Mouse (Mus musculus) heart, embryonic 15.5 days (tissue): ENCODE data around the gene Fgf22. TPM values are rescaled to one million over a fixed set of nuclear protein-coding genes. Genes with fewer than 3 reads are reported as not detected.

ENCODE experiments used
- ATAC-seq: fragments of 200-750 bp; cut with Nextera tagmentation; replicated peaks from 2 replicates; pipeline ENCODE4 v1.8.0; 2017; ENCODE audit warnings: low read depth, moderate TSS enrichment; ENCODE audit not compliant: insufficient number of reproducible peaks, insufficient read depth, low FRiP score
- H3K27ac ChIP-seq: fragments of 300-500 bp; sonication (generic); 2 replicates; pipeline ENCODE4 v1.5.1; 2015; ENCODE audit warnings: mild to moderate bottlenecking, inconsistent platforms
- H3K27me3 ChIP-seq: fragments of 300-500 bp; sonication (generic); 2 replicates; pipeline ENCODE4 v1.6.1; 2015; ENCODE audit warnings: inconsistent platforms
- H3K36me3 ChIP-seq: fragments of 300-500 bp; sonication (generic); 2 replicates; pipeline ENCODE4 v1.6.1; 2015; ENCODE audit warnings: mild to moderate bottlenecking, inconsistent platforms
- H3K4me1 ChIP-seq: fragments of 300-500 bp; sonication (generic); replicated peaks from 2 replicates; pipeline ENCODE4 v1.6.1; 2015; ENCODE audit warnings: inconsistent platforms
- H3K4me2 ChIP-seq: fragments of 300-500 bp; sonication (generic); 2 replicates; pipeline ENCODE4 v1.6.1; 2015; ENCODE audit warnings: inconsistent platforms, mild to moderate bottlenecking, moderate library complexity
- H3K4me3 ChIP-seq: fragments of 300-500 bp; sonication (generic); 2 replicates; pipeline ENCODE4 v1.5.1; 2015; ENCODE audit warnings: mild to moderate bottlenecking, inconsistent platforms
- H3K9ac ChIP-seq: fragments of 300-500 bp; sonication (generic); 2 replicates; pipeline ENCODE4 v1.6.1; 2015; ENCODE audit warnings: mild to moderate bottlenecking, inconsistent platforms
- H3K9me3 ChIP-seq: fragments of 300-500 bp; sonication (generic); replicated peaks from 2 replicates; pipeline ENCODE4 v1.6.1; 2016; ENCODE audit warnings: inconsistent platforms
- WGBS: fragments of 180-500 bp; shearing (Covaris S2); methylation state at CpG from one replicate; pipeline ENCODE4 v1.1.7; 2015; ENCODE audit warnings: mixed read lengths; 5-methylcytosine and 5-hydroxymethylcytosine counted together
- polyA plus RNA-seq: library from polyadenylated mRNA; unstranded; fragments of >200 nt; fragmentation: Nextera tagmentation; extraction: Ambion mirVana; gene quantifications from 2 replicates; pipeline ENCODE4 v1.2.1, GENCODE M21; 2015

The Fgf22 gene
- polyA plus RNA-seq, 1 experiment from 2014 or later: 0.06 TPM

GRCm38 (mm10) chr10:79807826-79808225, 53.0 kb downstream of the Fgf22 start:
- H3K27ac ChIP-seq: peak overlapping the region; percentile 74
- H3K4me3 ChIP-seq: peak overlapping the region; percentile 12; the same call in 1 of the 2 replicates
- no peaks in the 10 kb centered on the region for H3K9me3 ChIP-seq
- 53% methylated on average over 11 of the region's 11 CpGs for WGBS
- peak overlapping the region; percentile 34 for H3K4me2 ChIP-seq
- H3K36me3 ChIP-seq: peaks cover 8% of the 10 kb centered on the region; the same call in 1 of the 2 replicates
- no peaks in the 10 kb centered on the region for H3K27me3 ChIP-seq
- H3K4me1 ChIP-seq: peaks cover 29% of the 10 kb centered on the region
- no peak overlapping the region for H3K9ac ChIP-seq
- peak; percentile 19; the same call in 1 of the 2 replicates for ATAC-seq

Other genes with a start within 250 kb of the Fgf22 start
- 7.9 and 10.9 TPM in 2 replicates for gene Plpp2, start 221.3 kb upstream of the Fgf22 start, polyA plus RNA-seq
- 21.7 and 32.9 TPM in 2 replicates for gene Mier2, start 199.9 kb upstream of the Fgf22 start, polyA plus RNA-seq
- gene Theg, start 167.7 kb upstream of the Fgf22 start, polyA plus RNA-seq: not detected in 2 replicates
- gene C2cd4c, start 141.1 kb upstream of the Fgf22 start, polyA plus RNA-seq: not detected in 2 replicates
- 2.0 and 3.9 TPM in 2 replicates for gene Shc2, start 117.2 kb upstream of the Fgf22 start, polyA plus RNA-seq
- gene Odf3l2, start 109.3 kb upstream of the Fgf22 start, polyA plus RNA-seq: not detected in 2 replicates
- 1.4 and 1.9 TPM in 2 replicates for gene Madcam1, start 90.5 kb upstream of the Fgf22 start, polyA plus RNA-seq
- 39.5 and 46.8 TPM in 2 replicates for gene Tpgs1, start 85.7 kb upstream of the Fgf22 start, polyA plus RNA-seq
- gene Cdc34, start 72.9 kb upstream of the Fgf22 start, polyA plus RNA-seq: 86.7 and 98.4 TPM in 2 replicates
- 1.1 TPM in 2 replicates for gene Gzmm, start 66.1 kb upstream of the Fgf22 start, polyA plus RNA-seq
- gene Bsg, start 50.6 kb upstream of the Fgf22 start, polyA plus RNA-seq: 998 and 1,017 TPM in 2 replicates
- gene Hcn2, start 38.4 kb upstream of the Fgf22 start, polyA plus RNA-seq: 0.08 and 0.09 TPM in 2 replicates
- gene Polrmt, start 8.5 kb upstream of the Fgf22 start, polyA plus RNA-seq: 30.0 and 36.5 TPM in 2 replicates
- 54.0 and 65.5 TPM in 2 replicates for gene Rnf126, start 11.9 kb downstream of the Fgf22 start, polyA plus RNA-seq
- 29.0 and 30.9 TPM in 2 replicates for gene Fstl3, start 22.2 kb downstream of the Fgf22 start, polyA plus RNA-seq
- 0.49 and 5.1 TPM in 2 replicates for gene Prss57, start 35.9 kb downstream of the Fgf22 start, polyA plus RNA-seq
- gene Palm, start 38.5 kb downstream of the Fgf22 start, polyA plus RNA-seq: 57.8 and 73.1 TPM in 2 replicates
- 0.81 and 1.3 TPM in 2 replicates for gene Misp, start 65.9 kb downstream of the Fgf22 start, polyA plus RNA-seq
- gene Ptbp1, start 99.4 kb downstream of the Fgf22 start, polyA plus RNA-seq: 89.6 and 162 TPM in 2 replicates
- 1.1 and 3.0 TPM in 2 replicates for gene Prtn3, start 119.4 kb downstream of the Fgf22 start, polyA plus RNA-seq
- 8.6 and 15.3 TPM in 2 replicates for gene Plppr3, start 119.6 kb downstream of the Fgf22 start, polyA plus RNA-seq
- 0.25 and 2.0 TPM in 2 replicates for gene Elane, start 131.2 kb downstream of the Fgf22 start, polyA plus RNA-seq
- not detected in 2 replicates for gene Cfd, start 135.8 kb downstream of the Fgf22 start, polyA plus RNA-seq
- 34.8 and 45.7 TPM in 2 replicates for gene Med16, start 153.8 kb downstream of the Fgf22 start, polyA plus RNA-seq
- 15.7 TPM in 1 of 2 replicates, not detected in the other for gene Gm26602, start 155.8 kb downstream of the Fgf22 start, polyA plus RNA-seq
- 0.34 and 0.51 TPM in 2 replicates for gene Kiss1r, start 161.9 kb downstream of the Fgf22 start, polyA plus RNA-seq
- gene R3hdm4, start 166.1 kb downstream of the Fgf22 start, polyA plus RNA-seq: 95.2 and 118 TPM in 2 replicates
- gene Arid3a, start 172.0 kb downstream of the Fgf22 start, polyA plus RNA-seq: 2.1 and 3.7 TPM in 2 replicates
- 56.7 and 66.6 TPM in 2 replicates for gene Wdr18, start 205.1 kb downstream of the Fgf22 start, polyA plus RNA-seq
- 0.24 and 0.28 TPM in 2 replicates for gene Grin3b, start 215.6 kb downstream of the Fgf22 start, polyA plus RNA-seq
- gene Tmem259, start 229.3 kb downstream of the Fgf22 start, polyA plus RNA-seq: 16.2 and 19.6 TPM in 2 replicates
- gene Cnn2, start 233.5 kb downstream of the Fgf22 start, polyA plus RNA-seq: 208 and 243 TPM in 2 replicates
- gene Abca7, start 241.4 kb downstream of the Fgf22 start, polyA plus RNA-seq: 2.1 and 3.9 TPM in 2 replicates